Mouse (Mus musculus) G1E (cell line): ENCODE results near the gene Traf7.

Source experiments
- CTCF ChIP-seq: IDR thresholded peaks from 2 replicates; pipeline ENCODE4 v1.5.1; 2012; ENCODE audit warnings: low read depth, low read length, inconsistent platforms, mixed read lengths
- GATA1 ChIP-seq: IDR thresholded peaks from 2 replicates; pipeline ENCODE4 v1.6.1; 2012; ENCODE audit warnings: borderline replicate concordance, low read length, inconsistent platforms, mixed read lengths
- POLR2AphosphoS5 ChIP-seq: IDR thresholded peaks from 2 replicates; pipeline ENCODE4 v1.6.1; 2012; ENCODE audit warnings: low read depth, low read length, inconsistent platforms; ENCODE audit not compliant: insufficient replicate concordance

DNA sequence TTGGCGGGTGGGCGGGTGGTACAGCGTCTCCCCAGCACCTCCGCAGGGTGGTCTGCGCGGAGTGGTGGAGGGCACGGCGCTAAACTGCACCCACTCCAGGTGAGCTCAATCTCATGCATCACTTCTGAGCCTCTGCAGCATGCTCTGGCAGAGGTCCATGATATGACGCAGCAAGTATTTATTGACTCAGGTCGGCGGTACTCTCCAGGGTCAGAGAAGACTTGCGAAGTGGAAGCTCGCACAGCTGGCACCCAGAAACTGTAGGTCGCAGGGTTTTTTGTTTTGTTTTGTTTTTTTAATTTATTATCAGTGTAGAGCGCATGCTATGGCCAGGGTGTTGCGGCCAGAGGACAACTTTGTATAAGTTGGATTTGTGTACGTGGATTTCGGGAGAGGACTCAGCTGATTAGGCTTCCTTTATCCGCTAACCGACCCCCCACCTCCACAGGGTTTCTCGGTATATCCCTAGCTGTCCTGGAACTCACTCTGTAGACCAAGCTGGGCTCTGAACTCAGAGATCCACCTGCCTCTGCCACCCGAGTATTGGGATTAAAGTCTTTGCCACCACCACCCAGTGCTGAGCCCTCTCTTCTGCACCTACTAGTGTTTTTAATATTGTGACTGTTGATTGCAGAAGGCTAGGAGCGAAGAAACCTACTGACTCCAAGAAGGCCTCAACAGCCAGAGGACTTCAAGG is 21.3 kb upstream of the Traf7 start:
- TF ChIP-seq CTCF, result no peak
- no peak for TF ChIP-seq POLR2AphosphoS5
- TF ChIP-seq GATA1, result no peak
